32 mouse cellular contexts compared by ENCODE assay signal in the genomic region with DNA sequence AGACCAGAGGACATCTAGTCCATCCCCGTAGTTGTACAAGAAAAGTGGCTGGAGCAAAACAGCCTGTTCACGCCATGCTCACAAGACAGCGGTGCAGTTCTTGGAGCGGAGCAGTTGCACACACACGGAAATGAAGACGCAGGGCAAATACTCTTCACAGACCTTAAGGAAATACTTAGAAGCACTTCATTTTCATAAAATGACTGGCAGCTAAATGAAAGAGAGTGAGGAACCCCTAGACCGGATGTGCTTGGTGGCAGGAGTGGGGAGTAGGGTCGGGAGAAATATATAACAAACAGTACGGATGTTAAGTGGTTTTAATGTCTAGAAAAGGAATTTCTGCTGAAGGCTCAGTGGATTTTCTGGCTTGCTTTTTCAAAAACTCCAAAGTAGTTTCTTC. TPM values are rescaled to one million over a fixed set of nuclear protein-coding genes. Genes with fewer than 3 reads are reported as not detected.
DNase-seq lines count a peak whose midpoint lies in the region; ATAC-seq and TF ChIP-seq lines count a peak whose summit lies in the region.
"Had no signal": no experiment of that assay in that cellular context is flagged by ENCODE, and none has a peak within 500 bp of the region (broad histone marks: within the 10 kb centered on the region; RNA-seq: fewer than 3 reads in every experiment).

No protein-coding gene starts in this region.

- no peaks in the 10 kb centered on the region for H3K27me3 ChIP-seq in lung, embryonic 16.5 days (ENCODE audit: control insufficient read depth, insufficient read depth, low read depth, low read length)
- H3K27me3 ChIP-seq: CH12.LX; embryonic facial prominence, embryonic 13.5 days; embryonic facial prominence, embryonic 15.5 days; forebrain, embryonic 12.5 days; Patski had no signal

- ATAC-seq in lung, embryonic 16.5 days (ENCODE audit: low read depth) = peak; percentile 83
- ATAC-seq: activated CD4-positive, CD25-positive, alpha-beta regulatory T cell, adult 4 months; CD4-positive, CD25-positive, alpha-beta regulatory T cell, adult 4 months; forebrain, embryonic 14.5 days; Patski had no signal

- no peak overlapping the region for H3K4me3 ChIP-seq in layer of hippocampus, adult 2 months
- no peak overlapping the region for H3K4me3 ChIP-seq in lung, embryonic 16.5 days (ENCODE audit: low read length)
- H3K4me3 ChIP-seq in lung, adult 2 months (replicated peaks; ENCODE audit: extremely low read depth, low read depth, low read length) = no peak overlapping the region
- H3K4me3 ChIP-seq: embryonic facial prominence, embryonic 13.5 days; embryonic facial prominence, embryonic 15.5 days; erythroblast, embryonic 14.5 days; forebrain, embryonic 10.5 days; forebrain, embryonic 12.5 days had no signal

- no peak overlapping the region for H3K9ac ChIP-seq in lung, embryonic 16.5 days (ENCODE audit: low read length)
- H3K9ac ChIP-seq: embryonic facial prominence, embryonic 13.5 days; embryonic facial prominence, embryonic 15.5 days; forebrain, embryonic 12.5 days had no signal

- peak overlapping the region; percentile 64 for H3K27ac ChIP-seq in layer of hippocampus, adult 2 months
- peak overlapping the region; percentile 83 for H3K27ac ChIP-seq in lung, embryonic 16.5 days (ENCODE audit: low read length)
- H3K27ac ChIP-seq: embryonic facial prominence, embryonic 13.5 days; embryonic facial prominence, embryonic 15.5 days; forebrain, embryonic 10.5 days; forebrain, embryonic 12.5 days had no signal

- 0 out of 2 replicates have a peak overlapping the region, but pooled peaks have one; percentile 7 for H3K4me2 ChIP-seq in lung, embryonic 16.5 days (ENCODE audit: low read depth, low read length)
- H3K4me2 ChIP-seq: embryonic facial prominence, embryonic 13.5 days; embryonic facial prominence, embryonic 15.5 days; forebrain, embryonic 12.5 days had no signal

- peaks cover 16% of the 10 kb centered on the region for H3K36me3 ChIP-seq in lung, embryonic 16.5 days (ENCODE audit: control insufficient read depth, insufficient read depth, low read length)

- WGBS in lung, embryonic 16.5 days = 67% methylated on average over 9 of the region's 9 CpGs
- 69% methylated on average over 9 of the region's 9 CpGs for WGBS in lung, adult 2 months

- TF ChIP-seq POLR2A in lung, adult 2 months (IDR thresholded peaks at IDR 0.05; ENCODE audit: borderline replicate concordance, extremely low read depth, low read depth, low read length) = no peak

- DNase-seq in layer of hippocampus, adult 2 months (ENCODE audit: low spot score in 2 of 2) = no peak
- no peak for DNase-seq in layer of hippocampus, postnatal 10 days (ENCODE audit: low spot score in 2 of 2)
- no peak for DNase-seq in lung, adult 2 months
- DNase-seq in lung, postnatal 25 days (ENCODE audit: low spot score) = peak; percentile 25
- peak; percentile 13 to 29 for DNase-seq in lung, postnatal 4 days
- no peak for DNase-seq in adrenal gland, adult (ENCODE audit: inconsistent age in 2 of 2, low spot score in 1 of 2)
- DNase-seq: adrenal gland, adult 2 months; adrenal gland, postnatal 10 days; adrenal gland, postnatal 25 days; B cell, adult 2 months; cerebellum, adult 11 months; cerebellum, adult 18-20 months; cerebellum, adult 8-10 months; cerebellum, adult 9-11 months; cerebellum, postnatal 14 days; cerebellum, postnatal 36 days; embryo, embryonic 11 days had no signal

- TF ChIP-seq CTCF in layer of hippocampus, adult 2 months (conservative IDR thresholded peaks at IDR 0.05) = no peak
- no peak for TF ChIP-seq CTCF in lung, adult 2 months (IDR thresholded peaks at IDR 0.05; ENCODE audit: insufficient read depth, low read length)

- H3K9me3 ChIP-seq in lung, embryonic 16.5 days (ENCODE audit: control insufficient read depth, low read length) = no peaks in the 10 kb centered on the region
- H3K9me3 ChIP-seq: embryonic facial prominence, embryonic 13.5 days; embryonic facial prominence, embryonic 15.5 days; forebrain, embryonic 10.5 days; forebrain, embryonic 12.5 days; G1E had no signal

- peaks cover 3% of the 10 kb centered on the region; the same call in 1 of the 2 replicates for H3K4me1 ChIP-seq in lung, embryonic 16.5 days (replicated peaks; ENCODE audit: control insufficient read depth, insufficient read depth, low read length)
- peaks cover 6% of the 10 kb centered on the region; the same call in 1 of the 2 replicates for H3K4me1 ChIP-seq in lung, adult 2 months (ENCODE audit: control insufficient read depth, insufficient read depth, low read length)
- H3K4me1 ChIP-seq: embryonic facial prominence, embryonic 13.5 days; embryonic facial prominence, embryonic 15.5 days; forebrain, embryonic 10.5 days; forebrain, embryonic 12.5 days had no signal

RNA-seq across cellular contexts. Expression of a gene that starts 20.2 kb away (rescaled TPM):
- under 1 TPM; 0.74 to 0.81 TPM for total RNA-seq in layer of hippocampus, adult 2 months (2021)
- total RNA-seq in layer of hippocampus, postnatal 10 days (2021) = 1 to 10 TPM; 1.5 to 1.8 TPM
- 0.06 TPM in 1 of 2 replicates, not detected in the other for polyA plus RNA-seq in lung, embryonic 16.5 days (2015; fragmentation: Nextera tagmentation; extraction: Ambion mirVana)
- 0.03 TPM in 1 of 2 replicates, not detected in the other for polyA plus RNA-seq in lung, adult 2 months (2012; rRNA removed)
- total RNA-seq: adrenal gland, adult 2 months; adrenal gland, postnatal 10 days; adrenal gland, postnatal 25 days; adrenal gland, postnatal 4 days; CH12.LX; common myeloid progenitor, adult 5-6 weeks had no signal
- polyA plus RNA-seq: adrenal gland, adult 2 months; CD4-positive, CD25-positive, alpha-beta regulatory T cell, adult 4 months; embryonic facial prominence, embryonic 11.5 days; erythroblast, embryonic 14.5 days; forebrain, embryonic 10.5 days; forebrain, embryonic 12.5 days; G1E; Patski had no signal

RNA-seq across cellular contexts. Expression of a gene that starts 29.9 kb away (rescaled TPM):
- 10 to 100 TPM; 77.1 to 86.5 TPM for total RNA-seq in layer of hippocampus, adult 2 months (2021)
- 10 to 100 TPM; 79.6 to 80.6 TPM for total RNA-seq in layer of hippocampus, postnatal 10 days (2021)
- 38.1 and 41.2 TPM in 2 replicates for polyA plus RNA-seq in lung, embryonic 16.5 days (2015; fragmentation: Nextera tagmentation; extraction: Ambion mirVana)
- polyA plus RNA-seq in lung, adult 2 months (2012; rRNA removed) = 19.7 and 25.5 TPM in 2 replicates

Comparison
In these comparisons a context has a peak if more than half of its experiments do, and no peak if none do; other contexts are left out.
1. DNase-seq: peak in lung, postnatal 25 days (single experiment) and lung, postnatal 4 days (2 of 2); none in layer of hippocampus, adult 2 months (0 of 2), layer of hippocampus, postnatal 10 days (0 of 2), lung, adult 2 months (single experiment) and adrenal gland, adult (0 of 2).